Mouse (Mus musculus): ENCODE results near the gene Morf4l1.

GRCm38 (mm10) chr9:90105462-90105861 lies 9.1 kb downstream of the Morf4l1 start:
- TF ChIP-seq CTCF (IDR thresholded peaks at IDR 0.05; ENCODE audit: low read depth, low read length), result no peak
- TF ChIP-seq GATA1 (IDR thresholded peaks at IDR 0.05; ENCODE audit: borderline replicate concordance, low read length), result no peak
- TF ChIP-seq TAL1 (conservative IDR thresholded peaks at IDR 0.05; ENCODE audit: low read depth, low read length), result no peak
